Mouse (Mus musculus): Measurements from ENCODE around the gene Gm49336. TPM values are rescaled to one million over a fixed set of nuclear protein-coding genes. Genes with fewer than 3 reads are reported as not detected.
A peak's percentile ranks its signal among the peaks of the same experiment; 100 is the strongest.

Gm49336 gene
- total RNA-seq, 2 experiments from 2014 or later: 90.9 to 93.1 TPM

- intact Hi-C loops (cut with DNase I): no loop called here
These were observed 74.3 kb downstream of the Gm49336 start for GRCm38 (mm10) chr14:60176891-60177613.

GRCm38 (mm10) chr14:60176469-60176890 is 74.8 kb downstream of the Gm49336 start:
- intact Hi-C loops (cut with DNase I): no loop called here
- DNase-seq (ENCODE audit: low spot score in 2 of 2): no peak

More at GRCm38 (mm10) chr14:60176891-60177613, 74.3 kb downstream of the Gm49336 start:
- peak; percentile 72 to 89 for DNase-seq (ENCODE audit: low spot score in 2 of 2)

- DNase-seq (ENCODE audit: low spot score in 2 of 2): no peak
- intact Hi-C loops (cut with DNase I): no loop called here
These were observed 78.8 kb downstream of the Gm49336 start for GRCm38 (mm10) chr14:60172286-60173055.

- no peak for DNase-seq (ENCODE audit: low spot score in 2 of 2)
- intact Hi-C loops (cut with DNase I): no loop called here
These were observed 80.3 kb downstream of the Gm49336 start for GRCm38 (mm10) chr14:60170845-60171610.

GRCm38 (mm10) chr14:60163367-60163766 is 87.9 kb downstream of the Gm49336 start:
- intact Hi-C loops (cut with DNase I): no loop called here
- DNase-seq (ENCODE audit: low spot score in 2 of 2): no peak

Small RNAs within 50 kb of the gene (microRNA-seq; reads per million reads assigned to microRNA genes)
- gene Mir719: 0 reads per million in 2 experiments

Other genes with a start within 250 kb of the Gm49336 start
- 10 to 100 TPM; 79.0 to 85.3 TPM for gene Atp8a2, start 54.3 kb downstream of the Gm49336 start, total RNA-seq (2021)
- under 1 TPM in 1 of 2 experiments, not detected in 1; 0.20 TPM for gene Nupl1, start 76 bp downstream of the Gm49336 start, total RNA-seq (2021)
- 100 to 1,000 TPM; 101 to 113 TPM for gene Mtmr6, start 13.7 kb upstream of the Gm49336 start, total RNA-seq (2021)
- 10 to 100 TPM; 36.2 to 38.0 TPM for gene Amer2, start 121.8 kb upstream of the Gm49336 start, total RNA-seq (2021)

Measured in left cerebral cortex, postnatal 14 days (tissue).